In the genomic region with DNA sequence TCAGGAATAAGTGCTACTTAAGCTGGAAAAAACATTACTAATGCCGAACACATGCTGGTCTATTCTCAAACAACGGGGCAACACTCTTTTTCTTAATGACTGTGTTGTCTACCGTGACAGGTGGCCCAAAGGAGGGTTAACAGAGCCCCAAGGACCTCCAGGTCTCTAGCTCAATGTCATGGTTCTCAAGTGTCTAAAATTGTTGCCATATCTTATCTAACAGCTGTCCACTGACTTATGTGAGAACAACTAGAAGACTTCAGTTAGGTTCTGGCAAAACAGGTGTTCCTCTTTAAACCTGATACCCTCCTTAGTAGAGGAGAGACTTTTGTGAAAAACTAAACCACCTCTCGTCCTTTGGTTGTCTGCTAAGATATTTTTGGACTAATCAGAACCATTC, we compare ENCODE assay signal across 26 mouse cellular contexts.
A peak's percentile ranks its signal among the peaks of the same experiment; 100 is the strongest.
DNase-seq lines count a peak whose midpoint lies in the region; ATAC-seq and TF ChIP-seq lines count a peak whose summit lies in the region.
"Had no signal": no experiment of that assay in that cellular context is flagged by ENCODE, and none has a peak within 500 bp of the region (broad histone marks: within the 10 kb centered on the region; RNA-seq: fewer than 3 reads in every experiment).

No protein-coding gene starts in this region.

- no peak for TF ChIP-seq POLR2A in limb, embryonic 14.5 days (IDR thresholded peaks at IDR 0.05; ENCODE audit: borderline replicate concordance, extremely low read depth, insufficient read depth, insufficient read length)
- TF ChIP-seq POLR2A in myocyte (IDR thresholded peaks at IDR 0.05; ENCODE audit: insufficient read length, low read depth): no peak

- H3K4me1 ChIP-seq in limb, embryonic 11.5 days (ENCODE audit: control insufficient read depth, insufficient read depth, low read length): no peaks in the 10 kb centered on the region
- H3K4me1 ChIP-seq in limb, embryonic 10.5 days: no peaks in the 10 kb centered on the region
- peaks cover 26% of the 10 kb centered on the region for H3K4me1 ChIP-seq in embryonic facial prominence, embryonic 14.5 days (ENCODE audit: control insufficient read depth, insufficient read depth, low read length)
- H3K4me1 ChIP-seq in limb, embryonic 14.5 days (ENCODE audit: control insufficient read depth, insufficient read depth, low read length): 0 out of 2 replicates have a peak, but pooled peaks cover 6% of the 10 kb centered on the region

- H3K4me2 ChIP-seq in limb, embryonic 11.5 days (ENCODE audit: low read depth, severe bottlenecking): no peak overlapping the region
- no peak overlapping the region for H3K4me2 ChIP-seq in embryonic facial prominence, embryonic 14.5 days (ENCODE audit: low read depth, low read length)
- H3K4me2 ChIP-seq in limb, embryonic 14.5 days (replicated peaks; ENCODE audit: low read depth, low read length, severe bottlenecking): no peak overlapping the region
- H3K4me2 ChIP-seq in myocyte (ENCODE audit: low read depth): peak overlapping the region; percentile 34
- H3K4me2 ChIP-seq: embryonic facial prominence, embryonic 13.5 days; heart, embryonic 11.5 days; hindbrain, embryonic 14.5 days had no signal

- no peaks in the 10 kb centered on the region for H3K36me3 ChIP-seq in limb, embryonic 11.5 days (ENCODE audit: control insufficient read depth, insufficient read depth, low read length)
- H3K36me3 ChIP-seq in limb, embryonic 10.5 days: no peaks in the 10 kb centered on the region
- no peaks in the 10 kb centered on the region for H3K36me3 ChIP-seq in embryonic facial prominence, embryonic 14.5 days (ENCODE audit: control insufficient read depth, insufficient read depth, low read length)
- no peaks in the 10 kb centered on the region for H3K36me3 ChIP-seq in limb, embryonic 14.5 days (ENCODE audit: control insufficient read depth, insufficient read depth, low read length)
- H3K36me3 ChIP-seq in myocyte (ENCODE audit: control insufficient read depth, insufficient read depth): no peaks in the 10 kb centered on the region
- H3K36me3 ChIP-seq: embryonic facial prominence, embryonic 13.5 days had no signal

- H3K4me3 ChIP-seq in limb, embryonic 11.5 days (ENCODE audit: low read depth, low read length): no peak overlapping the region
- no peak overlapping the region for H3K4me3 ChIP-seq in limb, embryonic 10.5 days
- H3K4me3 ChIP-seq in embryonic facial prominence, embryonic 14.5 days (ENCODE audit: low read depth, low read length): no peak overlapping the region
- no peak overlapping the region for H3K4me3 ChIP-seq in limb, embryonic 14.5 days (replicated peaks; ENCODE audit: low read length)
- H3K4me3 ChIP-seq in myocyte: no peak overlapping the region
- H3K4me3 ChIP-seq: embryonic facial prominence, embryonic 13.5 days; gastrocnemius, adult 2 months had no signal

- 48% methylated on average over 4 of the region's 4 CpGs for WGBS in limb, embryonic 11.5 days
- 58% methylated on average over 4 of the region's 4 CpGs for WGBS in limb, embryonic 10.5 days
- WGBS in embryonic facial prominence, embryonic 14.5 days: 37% methylated on average over 4 of the region's 4 CpGs
- 41% methylated on average over 4 of the region's 4 CpGs for WGBS in limb, embryonic 14.5 days

- no peak; the same call in 1 of the 2 replicates for ATAC-seq in limb, embryonic 11.5 days (ENCODE audit: insufficient number of reproducible peaks, low FRiP score, low TSS enrichment, low read depth)
- ATAC-seq in embryonic facial prominence, embryonic 14.5 days (ENCODE audit: low read depth): peak; percentile 53; the same call in 1 of the 2 replicates
- ATAC-seq in limb, embryonic 14.5 days (ENCODE audit: low FRiP score, low read depth): peak; percentile 80; the same call in 1 of the 2 replicates
- ATAC-seq: forebrain, embryonic 14.5 days; forebrain, postnatal 0 days; hindbrain, postnatal 0 days; inflammation-experienced regulatory T-cells, adult 6 months had no signal

- H3K79me2 ChIP-seq in myocyte (ENCODE audit: control insufficient read depth, insufficient read depth): no peaks in the 10 kb centered on the region

- no peaks in the 10 kb centered on the region for H3K9me3 ChIP-seq in limb, embryonic 11.5 days (ENCODE audit: control insufficient read depth, low read length)
- no peaks in the 10 kb centered on the region for H3K9me3 ChIP-seq in limb, embryonic 10.5 days (replicated peaks)
- no peaks in the 10 kb centered on the region for H3K9me3 ChIP-seq in embryonic facial prominence, embryonic 14.5 days (ENCODE audit: control insufficient read depth, low read length)
- no peaks in the 10 kb centered on the region for H3K9me3 ChIP-seq in limb, embryonic 14.5 days (ENCODE audit: control insufficient read depth, low read length)
- H3K9me3 ChIP-seq: embryonic facial prominence, embryonic 13.5 days had no signal

- H3K27me3 ChIP-seq in limb, embryonic 11.5 days (ENCODE audit: control insufficient read depth, insufficient read depth, low read length): no peaks in the 10 kb centered on the region
- no peaks in the 10 kb centered on the region for H3K27me3 ChIP-seq in limb, embryonic 10.5 days (ENCODE audit: low read depth, poor library complexity, severe bottlenecking)
- no peaks in the 10 kb centered on the region for H3K27me3 ChIP-seq in embryonic facial prominence, embryonic 14.5 days (replicated peaks; ENCODE audit: control insufficient read depth, insufficient read depth, low read length)
- no peaks in the 10 kb centered on the region for H3K27me3 ChIP-seq in limb, embryonic 14.5 days (ENCODE audit: control insufficient read depth, insufficient read depth, low read length)
- no peaks in the 10 kb centered on the region for H3K27me3 ChIP-seq in myocyte (ENCODE audit: control insufficient read depth, insufficient read depth, insufficient read length)
- H3K27me3 ChIP-seq: embryonic facial prominence, embryonic 13.5 days had no signal

- H3K27ac ChIP-seq in limb, embryonic 11.5 days (replicated peaks; ENCODE audit: low read depth, low read length): no peak overlapping the region
- H3K27ac ChIP-seq in limb, embryonic 10.5 days: no peak overlapping the region
- H3K27ac ChIP-seq in embryonic facial prominence, embryonic 14.5 days (replicated peaks; ENCODE audit: low read depth, low read length): no peak overlapping the region
- H3K27ac ChIP-seq in limb, embryonic 14.5 days (replicated peaks; ENCODE audit: low read depth, low read length): no peak overlapping the region
- H3K27ac ChIP-seq: embryonic facial prominence, embryonic 13.5 days; gastrocnemius, adult 2 months; hindbrain, embryonic 14.5 days; hindbrain, postnatal 0 days had no signal

- H3K9ac ChIP-seq in limb, embryonic 11.5 days (ENCODE audit: low read length): no peak overlapping the region
- H3K9ac ChIP-seq in embryonic facial prominence, embryonic 14.5 days (ENCODE audit: low read depth, low read length): no peak overlapping the region
- H3K9ac ChIP-seq in limb, embryonic 14.5 days (ENCODE audit: low read depth, low read length, severe bottlenecking): no peak overlapping the region
- H3K9ac ChIP-seq: embryonic facial prominence, embryonic 13.5 days; forebrain, postnatal 0 days; hindbrain, embryonic 14.5 days had no signal

- no peak overlapping the region for H3ac ChIP-seq in myocyte (ENCODE audit: control insufficient read depth, insufficient read length)

- peak; percentile 17 for DNase-seq in limb, embryonic 11.5 days (ENCODE audit: low spot score)
- no peak for DNase-seq in limb, embryonic 10.5 days (ENCODE audit: low spot score)
- peak; percentile 72 for DNase-seq in embryonic facial prominence, embryonic 14.5 days (ENCODE audit: low spot score)
- DNase-seq in limb, embryonic 14.5 days (ENCODE audit: low spot score): no peak
- DNase-seq in cerebellum, postnatal 25 days: no peak
- DNase-seq in spleen, postnatal 36 days (ENCODE audit: low spot score in 2 of 2): no peak
- DNase-seq in liver: no peak
- DNase-seq: adrenal gland, adult 2 months; adrenal gland, postnatal 14 days; cerebellum, adult 11 months; cerebellum, adult 2 months; cerebellum, adult 9-11 months; cerebellum, postnatal 36 days; forebrain, postnatal 0 days; gastrocnemius, adult 2 months; gastrocnemius, postnatal 14 days; heart, adult 11 months; heart, postnatal 10 days; heart, postnatal 36 days had no signal

TF ChIP-seq in myocyte, 11 proteins besides CTCF, POLR2A, EP300 and RAD21:
- no peak for TF ChIP-seq SRF (IDR thresholded peaks at IDR 0.05; ENCODE audit: control insufficient read depth, insufficient read length, low read depth)
- TF ChIP-seq MYOG (IDR thresholded peaks at IDR 0.05; ENCODE audit: control insufficient read depth in 1 of 3, insufficient read depth in 1 of 3, insufficient read length in 2 of 3, low read depth in 2 of 3): peak in 2 of 3 experiments; percentile 79 to 96
- TF ChIP-seq POLR2AphosphoS2 (IDR thresholded peaks at IDR 0.05; ENCODE audit: insufficient read length, low read depth): no peak
- TF ChIP-seq USF1 (IDR thresholded peaks at IDR 0.05; ENCODE audit: low read depth): no peak
- peak; percentile 79 for TF ChIP-seq TCF12 (IDR thresholded peaks at IDR 0.05; ENCODE audit: insufficient read depth, poor library complexity, severe bottlenecking)
- TF ChIP-seq REST (IDR thresholded peaks at IDR 0.05; ENCODE audit: insufficient read depth, insufficient read length): no peak
- no peak for TF ChIP-seq E2F4 (IDR thresholded peaks at IDR 0.05; ENCODE audit: insufficient read depth)
- TF ChIP-seq MYOD1 (IDR thresholded peaks at IDR 0.05; ENCODE audit: control insufficient read depth in 1 of 3, insufficient read length in 2 of 3, low read depth in 2 of 3): peak; percentile 52 to 91 (median 85)
- no peak for TF ChIP-seq TCF3 (IDR thresholded peaks at IDR 0.05; ENCODE audit: insufficient read length, low read depth)
- TF ChIP-seq MAX (IDR thresholded peaks at IDR 0.05; ENCODE audit: low read depth): no peak
- no peak for TF ChIP-seq CEBPB (IDR thresholded peaks at IDR 0.05; ENCODE audit: insufficient read depth, poor library complexity, severe bottlenecking)

Comparison
In these comparisons a context has a peak if more than half of its experiments do, and no peak if none do; other contexts are left out.
1. DNase-seq: peak in limb, embryonic 11.5 days (single experiment) and embryonic facial prominence, embryonic 14.5 days (single experiment); none in limb, embryonic 10.5 days (single experiment), limb, embryonic 14.5 days (single experiment), cerebellum, postnatal 25 days (0 of 2), spleen, postnatal 36 days (0 of 2) and liver (single experiment).